18 mouse cellular contexts compared by ENCODE assay signal in the genomic region with DNA sequence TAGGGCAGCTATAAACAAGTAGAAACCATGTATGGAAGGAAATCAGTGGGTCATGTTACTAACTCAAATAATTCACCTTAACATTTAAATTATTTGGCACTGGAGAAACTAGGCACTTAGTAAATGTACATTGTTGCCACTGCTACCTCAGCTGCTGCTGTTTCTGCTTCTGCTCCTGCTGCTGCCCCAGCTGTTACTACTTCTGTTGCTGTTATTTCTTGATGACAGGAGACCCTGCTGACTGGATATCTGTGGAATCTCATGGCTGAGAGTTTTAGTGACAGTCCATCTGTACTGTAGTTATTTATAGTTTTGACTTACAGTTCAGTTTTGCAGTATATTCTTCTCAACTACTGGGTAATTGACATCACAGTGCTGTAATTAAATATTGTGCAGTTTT.
A peak's percentile ranks its signal among the peaks of the same experiment; 100 is the strongest.
DNase-seq lines count a peak whose midpoint lies in the region; ATAC-seq and TF ChIP-seq lines count a peak whose summit lies in the region.
"Had no signal": no experiment of that assay in that cellular context is flagged by ENCODE, and none has a peak within 500 bp of the region (broad histone marks: within the 10 kb centered on the region; RNA-seq: fewer than 3 reads in every experiment).

No protein-coding gene starts in this region.

- peak overlapping the region in 1 of 2 experiments; percentile 67; a peak in 2 of 4 replicates for H3K27ac ChIP-seq in heart, embryonic 14.5 days (replicated peaks in 1 of 2; ENCODE audit: control insufficient read depth in 1 of 2, insufficient read depth in 1 of 2, low read depth in 2 of 2, low read length in 2 of 2)
- no peak overlapping the region for H3K27ac ChIP-seq in heart, adult 2 months
- no peak overlapping the region for H3K27ac ChIP-seq in limb, embryonic 14.5 days (replicated peaks; ENCODE audit: low read depth, low read length)
- H3K27ac ChIP-seq: midbrain, embryonic 12.5 days had no signal

- no peaks in the 10 kb centered on the region for H3K27me3 ChIP-seq in heart, embryonic 14.5 days (ENCODE audit: control insufficient read depth, insufficient read depth, low read length)
- H3K27me3 ChIP-seq in heart, adult 2 months (ENCODE audit: control insufficient read depth, insufficient read depth, low read length): no peaks in the 10 kb centered on the region
- no peaks in the 10 kb centered on the region for H3K27me3 ChIP-seq in limb, embryonic 14.5 days (ENCODE audit: control insufficient read depth, insufficient read depth, low read length)
- H3K27me3 ChIP-seq: heart, embryonic 12.5 days; midbrain, embryonic 12.5 days had no signal

- TF ChIP-seq EP300 in heart, adult 2 months (IDR thresholded peaks at IDR 0.05; ENCODE audit: insufficient read depth, low read depth, low read length): no peak

- H3K79me2 ChIP-seq in heart, adult 2 months (replicated peaks; ENCODE audit: control insufficient read depth, insufficient read depth, low read length): no peaks in the 10 kb centered on the region

- no peak for ATAC-seq in cerebellum, adult (ENCODE audit: insufficient number of reproducible peaks, low FRiP score, low TSS enrichment)
- ATAC-seq in heart, embryonic 14.5 days (ENCODE audit: insufficient number of reproducible peaks, insufficient read depth, low FRiP score, low read depth): 0 out of 2 replicates have a peak, but pooled peaks have one; percentile 43
- peak; percentile 73 for ATAC-seq in limb, embryonic 14.5 days (ENCODE audit: low FRiP score, low read depth)

- H3K4me2 ChIP-seq in heart, embryonic 14.5 days (ENCODE audit: low read length): peak overlapping the region; percentile 29
- H3K4me2 ChIP-seq in limb, embryonic 14.5 days (replicated peaks; ENCODE audit: low read depth, low read length, severe bottlenecking): no peak overlapping the region
- H3K4me2 ChIP-seq: heart, embryonic 12.5 days; liver, embryonic 11.5 days; midbrain, embryonic 12.5 days had no signal

- H3K4me1 ChIP-seq in heart, embryonic 14.5 days (ENCODE audit: control insufficient read depth in 2 of 2, insufficient read depth in 2 of 2, low read length in 2 of 2): peaks cover 0 to 17% of the 10 kb centered on the region in 2 experiments; a peak in 2 of 4 replicates
- H3K4me1 ChIP-seq in heart, adult 2 months (ENCODE audit: control insufficient read depth, insufficient read depth, low read length): no peaks in the 10 kb centered on the region
- no peaks in the 10 kb centered on the region for H3K4me1 ChIP-seq in limb, embryonic 14.5 days (ENCODE audit: control insufficient read depth, insufficient read depth, low read length)
- H3K4me1 ChIP-seq: midbrain, embryonic 12.5 days had no signal

- H3K9ac ChIP-seq in heart, embryonic 14.5 days (ENCODE audit: low read length): no peak overlapping the region; the same call in 1 of the 2 replicates
- H3K9ac ChIP-seq in heart, adult 2 months (ENCODE audit: low read depth, low read length): no peak overlapping the region
- H3K9ac ChIP-seq in limb, embryonic 14.5 days (ENCODE audit: low read depth, low read length, severe bottlenecking): no peak overlapping the region
- H3K9ac ChIP-seq: heart, embryonic 12.5 days; midbrain, embryonic 12.5 days had no signal

- TF ChIP-seq POLR2A in heart, adult 2 months (IDR thresholded peaks at IDR 0.05; ENCODE audit: insufficient read depth, low read depth, low read length): no peak
- no peak for TF ChIP-seq POLR2A in limb, embryonic 14.5 days (IDR thresholded peaks at IDR 0.05; ENCODE audit: borderline replicate concordance, extremely low read depth, insufficient read depth, insufficient read length)

- intact Hi-C loops in heart, adult 2 months (cut with DNase I): no loop called here
- intact Hi-C loops in left cerebral cortex, postnatal 4 days (cut with DNase I): no loop called here
- intact Hi-C loops in left cerebral cortex, postnatal 10 days (cut with DNase I): no loop called here

- H3K36me3 ChIP-seq in heart, embryonic 14.5 days (ENCODE audit: control insufficient read depth, insufficient read depth, low read length): peaks cover 25% of the 10 kb centered on the region
- peaks cover 6% of the 10 kb centered on the region; the same call in 1 of the 2 replicates for H3K36me3 ChIP-seq in heart, adult 2 months (ENCODE audit: control insufficient read depth, insufficient read depth, low read length)
- H3K36me3 ChIP-seq in limb, embryonic 14.5 days (ENCODE audit: control insufficient read depth, insufficient read depth, low read length): peaks cover 27% of the 10 kb centered on the region

- TF ChIP-seq CTCF in heart, adult 2 months (IDR thresholded peaks at IDR 0.05): no peak

- peak; percentile 20 to 36 for DNase-seq in cerebellum, postnatal 10 days
- no peak for DNase-seq in heart, adult 2 months
- peak; percentile 7 for DNase-seq in left cerebral cortex, postnatal 4 days
- DNase-seq in left cerebral cortex, postnatal 10 days (ENCODE audit: extremely low spot score in 1 of 2, low spot score in 2 of 2): no peak
- peak; percentile 37 for DNase-seq in limb, embryonic 14.5 days (ENCODE audit: low spot score)
- no peak for DNase-seq in MN1 (ENCODE audit: low spot score)
- DNase-seq: cerebellum, adult 18-20 months; kidney, adult 18-20 months; kidney, postnatal 36 days; lung, adult 2 months; lung, postnatal 4 days; thymus, postnatal 4 days had no signal

- no peaks in the 10 kb centered on the region for H3K9me3 ChIP-seq in heart, embryonic 14.5 days (ENCODE audit: control insufficient read depth, low read length)
- no peaks in the 10 kb centered on the region for H3K9me3 ChIP-seq in limb, embryonic 14.5 days (ENCODE audit: control insufficient read depth, low read length)
- H3K9me3 ChIP-seq: heart, embryonic 12.5 days; midbrain, embryonic 12.5 days had no signal

- no peak overlapping the region for H3K4me3 ChIP-seq in heart, embryonic 14.5 days (ENCODE audit: control insufficient read depth in 1 of 2, insufficient read depth in 1 of 2, low read depth in 1 of 2, low read length in 2 of 2)
- H3K4me3 ChIP-seq in heart, adult 2 months: no peak overlapping the region
- H3K4me3 ChIP-seq in limb, embryonic 14.5 days (replicated peaks; ENCODE audit: low read length): no peak overlapping the region
- H3K4me3 ChIP-seq: erythroblast, embryonic 14.5 days; heart, embryonic 12.5 days; midbrain, embryonic 12.5 days had no signal

Comparison
In these comparisons a context has a peak if more than half of its experiments do, and no peak if none do; other contexts are left out.
1. DNase-seq: peak in cerebellum, postnatal 10 days (2 of 2), left cerebral cortex, postnatal 4 days (single experiment) and limb, embryonic 14.5 days (single experiment); none in heart, adult 2 months (0 of 2), left cerebral cortex, postnatal 10 days (0 of 2) and MN1 (single experiment).